Mouse (Mus musculus) midbrain, embryonic 10.5 days (tissue): ENCODE measurements at regions not wholly inside any gene's neighbourhood (a gene's known extent, or its start where the extent isn't known, plus 50 kb on each side); places are given as distances from the start of the nearest gene placed in this dataset.
A peak's percentile ranks its signal among the peaks of the same experiment; 100 is the strongest.

Experiments used
- DNase-seq: peaks from one replicate; pipeline ENCODE4 v3.0.0-alpha.2; 2017; ENCODE audit warnings: low spot score
- H3K27ac ChIP-seq: fragments of 300-500 bp; sonication (generic); replicated peaks from 2 replicates; pipeline ENCODE4 v1.5.1; 2016; ENCODE audit warnings: mild to moderate bottlenecking
- H3K27me3 ChIP-seq: fragments of 300-500 bp; sonication (generic); 2 replicates; pipeline ENCODE4 v1.6.1; 2016; ENCODE audit warnings: low read depth, mild to moderate bottlenecking; ENCODE audit not compliant: poor library complexity, severe bottlenecking
- H3K36me3 ChIP-seq: fragments of 300-500 bp; sonication (generic); 2 replicates; pipeline ENCODE4 v1.6.1; 2016; ENCODE audit warnings: mild to moderate bottlenecking, moderate library complexity
- H3K4me1 ChIP-seq: fragments of 300-500 bp; sonication (generic); 2 replicates; pipeline ENCODE4 v1.6.1; 2016
- H3K4me3 ChIP-seq: fragments of 300-500 bp; sonication (generic); 2 replicates; pipeline ENCODE4 v1.5.1; 2016; ENCODE audit warnings: mild to moderate bottlenecking, moderate library complexity
- H3K9me3 ChIP-seq: fragments of 300-500 bp; sonication (generic); replicated peaks from 2 replicates; pipeline ENCODE4 v1.6.1; 2016; ENCODE audit warnings: mild to moderate bottlenecking
- WGBS: fragments of 180-500 bp; shearing (Covaris S2); methylation state at CpG from one replicate; pipeline ENCODE4 v1.1.7; 2016; 5-methylcytosine and 5-hydroxymethylcytosine counted together

GRCm38 (mm10) chr10:84143674-84144343 lies 296.6 kb downstream of the Nuak1 start:
- DNase-seq, result no peak
- Histone ChIP-seq H3K27me3 (no peaks in the 10 kb centered on the region), H3K27ac (no peak overlapping the region), H3K4me3 (no peak overlapping the region), H3K36me3 (no peaks in the 10 kb centered on the region), H3K4me1 (no peaks in the 10 kb centered on the region), H3K9me3 (no peaks in the 10 kb centered on the region)
- 69% methylated on average over 5 of the region's 5 CpGs for WGBS

DNA sequence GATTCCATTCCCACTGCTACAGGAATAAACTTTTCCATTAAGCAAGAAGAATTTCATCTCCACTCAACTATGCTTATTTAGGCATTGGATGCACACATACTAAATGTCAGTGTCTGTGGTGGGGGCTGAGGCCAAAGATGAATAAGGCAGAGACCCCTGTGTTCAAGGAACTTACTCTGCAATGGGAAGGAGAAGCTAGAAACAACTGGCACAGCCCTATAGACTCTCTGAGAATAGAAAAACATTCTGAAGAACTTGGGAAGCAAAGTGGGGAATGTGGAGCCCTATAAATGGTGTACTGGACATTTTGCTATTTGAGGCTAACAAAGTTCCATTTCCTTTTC lies 296.1 kb downstream of the Nuak1 start:
- no peak overlapping the region for H3K27ac ChIP-seq
- H3K4me3 ChIP-seq, result no peak overlapping the region
- no peak for DNase-seq
- H3K4me1 ChIP-seq, result no peaks in the 10 kb centered on the region
- H3K9me3 ChIP-seq, result no peaks in the 10 kb centered on the region
- H3K27me3 ChIP-seq, result no peaks in the 10 kb centered on the region
- no peaks in the 10 kb centered on the region for H3K36me3 ChIP-seq

- Histone ChIP-seq H3K4me3 (no peak overlapping the region), H3K27me3 (no peaks in the 10 kb centered on the region), H3K36me3 (no peaks in the 10 kb centered on the region), H3K9me3 (no peaks in the 10 kb centered on the region), H3K4me1 (no peaks in the 10 kb centered on the region), H3K27ac (no peak overlapping the region)
- DNase-seq, result no peak
- WGBS, result 81% methylated on average over 2 of the region's 2 CpGs
Observed at GRCm38 (mm10) chr10:84147305-84147984, 293.0 kb downstream of the Nuak1 start.

- H3K4me3 ChIP-seq, result no peak overlapping the region
- WGBS, result 89% methylated on average over 4 of the region's 4 CpGs
- H3K4me1 ChIP-seq, result peaks cover 6% of the 10 kb centered on the region; the same call in 1 of the 2 replicates
- H3K27ac ChIP-seq, result no peak overlapping the region
- no peaks in the 10 kb centered on the region for H3K36me3 ChIP-seq
- H3K27me3 ChIP-seq, result no peaks in the 10 kb centered on the region
- no peaks in the 10 kb centered on the region for H3K9me3 ChIP-seq
- no peak for DNase-seq
Observed at GRCm38 (mm10) chr10:84163752-84164151, 276.6 kb downstream of the Nuak1 start.

DNA sequence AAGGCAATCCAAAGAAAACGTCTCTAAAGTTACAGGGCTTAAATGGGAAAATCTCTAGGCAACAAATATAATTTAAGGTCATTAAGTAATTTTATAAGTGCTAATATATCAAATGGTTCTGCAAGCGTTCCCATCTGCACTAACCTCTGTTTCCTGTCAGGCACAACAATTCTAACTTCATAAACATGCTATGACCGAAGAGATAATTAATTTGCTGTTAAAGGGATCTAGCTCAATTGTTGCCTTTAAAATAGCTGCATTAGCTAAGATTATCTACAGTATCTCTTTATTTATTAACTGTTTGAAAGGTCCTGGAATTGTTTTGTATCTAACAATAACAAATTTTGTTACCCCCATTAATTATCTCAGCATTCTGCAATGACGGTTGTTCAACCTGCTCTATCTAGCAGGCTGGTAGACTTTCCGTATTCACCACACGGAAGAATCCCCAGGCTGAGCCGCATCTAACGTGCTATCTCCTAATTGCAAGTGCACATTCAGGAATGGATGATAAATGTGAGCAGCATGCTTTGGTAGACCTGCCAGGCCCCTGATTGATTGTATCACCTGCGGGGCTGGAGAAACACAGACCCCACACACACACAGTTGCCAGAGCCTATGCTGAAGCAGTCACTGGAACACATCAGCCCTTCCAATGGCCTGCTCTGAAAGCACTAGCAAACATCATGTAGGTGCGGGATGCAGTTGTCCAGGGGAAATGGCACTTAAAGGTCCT lies 274.4 kb downstream of the Nuak1 start:
- WGBS, result 92% methylated on average over 10 of the region's 10 CpGs
- Histone ChIP-seq H3K27me3 (no peaks in the 10 kb centered on the region), H3K27ac (no peak overlapping the region), H3K9me3 (no peaks in the 10 kb centered on the region), H3K36me3 (no peaks in the 10 kb centered on the region), H3K4me1 (peaks cover 6% of the 10 kb centered on the region; the same call in 1 of the 2 replicates), H3K4me3 (no peak overlapping the region)
- DNase-seq, result no peak

DNA sequence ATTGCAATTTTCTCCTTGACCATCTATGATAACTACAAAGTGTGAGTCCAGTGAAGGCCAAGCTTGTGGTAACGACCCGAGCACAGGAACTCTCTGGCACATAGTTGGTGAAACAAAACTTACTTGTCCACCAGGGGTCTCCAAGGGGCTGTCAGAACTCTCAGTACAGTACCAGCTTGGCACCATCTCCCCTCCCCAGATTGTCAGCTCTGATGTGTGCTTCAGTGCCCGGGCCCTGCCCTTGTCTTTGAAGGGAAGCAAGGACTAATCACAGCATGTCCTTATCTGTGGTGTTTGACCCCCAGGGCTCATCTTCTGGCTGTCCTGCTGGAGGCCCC lies 273.9 kb downstream of the Nuak1 start:
- no peaks in the 10 kb centered on the region for H3K9me3 ChIP-seq
- WGBS, result 75% methylated on average over 3 of the region's 3 CpGs
- H3K27ac ChIP-seq, result no peak overlapping the region
- peaks cover 6% of the 10 kb centered on the region; the same call in 1 of the 2 replicates for H3K4me1 ChIP-seq
- no peaks in the 10 kb centered on the region for H3K36me3 ChIP-seq
- no peak overlapping the region for H3K4me3 ChIP-seq
- DNase-seq, result no peak
- no peaks in the 10 kb centered on the region for H3K27me3 ChIP-seq

DNA sequence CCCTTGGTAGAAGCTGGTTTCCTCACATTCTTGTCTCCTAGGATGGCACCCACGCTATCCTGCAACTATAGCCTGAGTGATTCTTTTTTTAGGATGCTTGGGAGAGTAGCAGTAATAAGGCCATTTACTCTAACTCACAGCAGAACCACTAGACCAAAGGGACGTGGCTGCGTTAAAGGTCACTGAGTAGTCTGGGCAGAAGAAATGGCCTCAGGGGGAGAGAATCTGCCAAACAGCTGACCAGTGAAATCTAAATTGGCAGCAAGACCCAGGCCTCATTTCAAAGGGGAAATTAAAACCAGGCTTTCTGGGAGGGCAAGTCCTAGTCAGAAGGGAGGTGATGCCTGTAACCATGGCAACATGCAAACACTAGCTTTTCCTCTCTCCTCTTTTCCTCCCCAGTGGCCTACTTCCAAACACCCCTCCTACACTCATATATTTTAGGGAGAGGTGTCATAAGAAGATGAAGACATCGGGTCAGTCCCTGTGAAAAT lies 267.5 kb downstream of the Nuak1 start:
- Histone ChIP-seq H3K4me3 (no peak overlapping the region), H3K27me3 (no peaks in the 10 kb centered on the region), H3K4me1 (peaks cover 12% of the 10 kb centered on the region), H3K9me3 (no peaks in the 10 kb centered on the region), H3K27ac (no peak overlapping the region), H3K36me3 (no peaks in the 10 kb centered on the region)
- WGBS, result 60% methylated on average over 4 of the region's 4 CpGs
- peak; percentile 19 for DNase-seq

- Histone ChIP-seq H3K4me3 (no peak overlapping the region), H3K27ac (no peak overlapping the region), H3K27me3 (no peaks in the 10 kb centered on the region), H3K36me3 (no peaks in the 10 kb centered on the region), H3K9me3 (no peaks in the 10 kb centered on the region), H3K4me1 (peaks cover 7% of the 10 kb centered on the region)
- no peak for DNase-seq
- WGBS, result 83% methylated on average over 2 of the region's 2 CpGs
Observed at GRCm38 (mm10) chr10:84183239-84183638, 257.2 kb downstream of the Nuak1 start.

- Histone ChIP-seq H3K27me3 (no peaks in the 10 kb centered on the region), H3K4me1 (peaks cover 7% of the 10 kb centered on the region), H3K27ac (no peak overlapping the region), H3K36me3 (no peaks in the 10 kb centered on the region), H3K9me3 (no peaks in the 10 kb centered on the region), H3K4me3 (no peak overlapping the region)
- 31% methylated on average over 2 of the region's 2 CpGs for WGBS
- no peak for DNase-seq
Observed at GRCm38 (mm10) chr10:84186466-84186865, 253.9 kb downstream of the Nuak1 start.

- no peak overlapping the region for H3K4me3 ChIP-seq
- WGBS, result 91% methylated on average over 2 of the region's 2 CpGs
- no peaks in the 10 kb centered on the region for H3K36me3 ChIP-seq
- no peaks in the 10 kb centered on the region for H3K9me3 ChIP-seq
- no peak overlapping the region for H3K27ac ChIP-seq
- H3K27me3 ChIP-seq, result no peaks in the 10 kb centered on the region
- no peak for DNase-seq
- H3K4me1 ChIP-seq, result no peaks in the 10 kb centered on the region
Observed at GRCm38 (mm10) chr10:84199035-84199434, 241.4 kb downstream of the Nuak1 start.

GRCm38 (mm10) chr10:84201785-84202184 lies 238.6 kb downstream of the Nuak1 start:
- no peaks in the 10 kb centered on the region for H3K4me1 ChIP-seq
- 0 out of 2 replicates have a peak, but pooled peaks cover under 1% of the 10 kb centered on the region for H3K9me3 ChIP-seq
- no peak overlapping the region for H3K27ac ChIP-seq
- no peaks in the 10 kb centered on the region for H3K36me3 ChIP-seq
- no peak for DNase-seq
- WGBS, result 75% methylated on average over 3 of the region's 3 CpGs
- H3K27me3 ChIP-seq, result no peaks in the 10 kb centered on the region
- no peak overlapping the region for H3K4me3 ChIP-seq

DNA sequence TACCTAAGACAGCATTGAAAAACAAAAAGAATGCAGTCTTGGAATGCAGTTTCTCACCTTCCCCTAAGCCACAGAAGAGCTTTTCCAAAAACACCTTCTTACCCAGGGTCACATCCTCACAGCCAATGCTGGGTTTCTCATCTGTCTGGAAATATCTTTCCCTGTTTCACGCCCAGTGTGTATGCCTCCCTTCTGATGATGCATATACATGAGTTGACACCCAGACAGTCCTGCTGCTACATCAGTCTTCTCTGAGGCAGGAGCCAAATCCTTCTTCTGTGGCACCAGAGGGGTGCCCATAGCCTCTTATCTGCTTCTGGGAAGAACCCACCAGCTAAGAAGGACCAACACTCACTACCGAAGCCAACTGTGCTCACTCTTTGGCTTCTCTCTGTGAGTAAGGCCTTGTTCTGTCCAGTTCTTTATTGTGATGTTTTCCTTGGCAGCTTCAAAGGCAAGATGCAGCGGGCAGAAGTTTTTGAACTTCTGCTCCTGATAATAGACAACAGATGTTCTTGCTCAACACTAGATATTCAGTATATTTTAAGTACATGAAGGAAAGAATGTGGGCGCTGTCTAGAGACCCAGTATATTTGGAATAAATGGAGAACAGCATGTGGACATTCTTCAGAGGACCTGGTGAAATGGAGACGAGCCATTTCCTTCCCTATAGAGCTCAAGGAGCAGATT lies 228.2 kb downstream of the Nuak1 start:
- no peak overlapping the region for H3K27ac ChIP-seq
- no peak for DNase-seq
- H3K4me3 ChIP-seq, result no peak overlapping the region
- no peaks in the 10 kb centered on the region for H3K36me3 ChIP-seq
- no peaks in the 10 kb centered on the region for H3K27me3 ChIP-seq
- peaks cover 12% of the 10 kb centered on the region; the same call in 1 of the 2 replicates for H3K9me3 ChIP-seq
- 75% methylated on average over 5 of the region's 5 CpGs for WGBS
- no peaks in the 10 kb centered on the region for H3K4me1 ChIP-seq
